Mouse (Mus musculus) skeletal muscle tissue, adult 2 months (tissue): ENCODE results near the gene Gm20388.
"Not testable (repeated sequence)": the region's sequence is repeated elsewhere in the genome, so short reads cannot be mapped to it uniquely, and the experiment has no call there.

Source experiments
- DNase-seq: peaks from one replicate; pipeline ENCODE4 v3.0.0-alpha.2; 2012; ENCODE audit warnings: low read depth, low spot score

Gene Gm20388

DNA sequence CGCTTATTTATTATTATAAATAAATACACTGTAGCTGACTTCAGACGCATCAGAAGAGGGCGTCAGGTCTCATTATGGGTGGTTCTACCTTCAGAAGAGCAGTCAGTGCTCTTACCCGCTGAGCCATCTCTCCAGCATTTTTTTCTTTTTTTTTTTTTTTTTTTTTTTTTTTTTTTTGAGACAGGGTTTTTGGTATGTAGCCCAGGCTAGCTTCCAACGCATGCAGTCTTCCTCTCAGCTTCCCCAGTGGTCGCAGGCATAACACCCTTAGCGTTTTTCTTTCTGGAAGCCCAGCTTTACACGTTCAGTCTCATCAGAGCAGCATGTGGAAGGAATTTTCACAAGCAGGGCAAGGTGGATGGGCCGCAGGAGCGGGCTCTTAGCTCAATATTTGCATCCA lies 3607.5 kb downstream of the Gm20388 start:
- DNase-seq: no peak

DNA sequence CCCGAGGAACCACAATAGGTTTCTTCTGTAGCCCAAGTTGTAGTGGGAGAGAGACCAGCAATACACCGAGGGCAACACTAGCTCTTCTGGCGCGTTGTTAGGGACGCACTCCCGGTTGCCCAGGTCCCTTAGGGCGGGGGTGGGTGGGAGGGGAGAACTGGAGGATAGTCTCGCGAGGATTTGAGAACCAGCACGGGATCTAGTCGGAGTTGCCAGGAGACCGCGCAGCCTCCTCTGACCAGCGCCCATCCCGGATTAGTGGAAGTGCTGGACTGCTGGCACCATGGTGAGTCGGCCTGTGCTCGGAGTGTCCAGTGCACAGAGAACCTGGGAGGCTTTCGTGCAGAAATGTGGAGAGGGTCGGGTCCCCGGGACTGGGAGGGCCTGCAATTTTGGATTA lies 3608.0 kb downstream of the Gm20388 start, which contains the start of gene Gas8:
Gene Gas8, plus strand, starts transcription at position 168 of the 400 bp plus-strand sequence.
- peak; percentile 93 for DNase-seq

DNA sequence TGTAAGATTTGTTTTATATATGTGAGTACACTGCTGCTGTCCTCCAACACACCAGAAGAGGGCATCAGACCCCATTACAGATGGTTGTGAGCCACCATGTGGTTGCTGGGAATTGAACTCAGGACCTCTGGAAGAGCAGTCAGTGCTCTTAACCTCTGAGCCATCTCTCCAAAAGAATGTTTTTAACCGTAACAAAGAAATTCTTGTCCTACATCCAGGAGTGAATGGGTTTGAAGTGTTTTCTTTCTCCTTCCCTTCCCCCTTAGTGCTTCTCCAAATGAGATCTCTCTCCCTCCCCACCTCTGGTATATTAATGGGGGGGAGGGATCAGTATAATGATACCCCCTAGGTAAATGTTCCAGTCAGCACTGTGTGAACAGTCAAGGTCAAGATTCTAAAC lies 3609.4 kb downstream of the Gm20388 start:
- not testable (repeated sequence) for DNase-seq

DNA sequence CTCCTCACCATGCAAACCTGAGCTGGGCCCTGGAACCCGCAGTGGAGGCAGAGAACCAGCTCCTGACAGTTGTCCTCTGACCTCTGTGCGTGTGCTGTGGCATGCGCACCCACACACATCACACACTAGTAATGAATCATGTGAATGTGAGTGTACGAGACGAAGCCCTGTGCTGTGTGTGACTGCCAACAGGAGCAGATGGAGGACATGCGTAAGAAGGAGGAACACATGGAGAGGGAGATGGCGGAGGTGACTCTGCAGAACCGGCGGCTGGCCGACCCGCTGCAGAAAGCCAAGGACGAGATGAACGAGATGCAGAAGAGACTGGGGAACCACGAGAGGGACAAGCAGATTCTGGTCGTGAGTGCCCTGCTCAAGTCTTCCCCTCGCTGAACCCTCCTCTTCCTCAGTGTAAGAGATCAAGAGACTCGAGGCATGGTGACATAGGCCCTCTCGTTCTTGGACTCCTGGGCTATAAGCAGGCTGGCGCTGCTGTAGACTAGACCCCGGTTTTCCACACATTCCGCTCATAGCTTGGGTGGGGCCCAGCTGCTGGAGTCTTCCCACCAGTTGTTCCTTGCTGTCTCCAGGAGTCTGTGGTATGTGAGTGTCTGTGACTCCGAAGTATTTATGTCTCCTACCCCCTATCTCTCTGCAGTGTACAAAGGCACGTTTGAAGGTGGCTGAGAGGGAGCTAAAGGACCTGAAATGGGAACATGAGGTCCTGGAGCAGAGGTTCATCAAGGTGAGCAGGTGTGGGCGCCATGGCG lies 3617.3 kb downstream of the Gm20388 start:
- DNase-seq: no peak

DNA sequence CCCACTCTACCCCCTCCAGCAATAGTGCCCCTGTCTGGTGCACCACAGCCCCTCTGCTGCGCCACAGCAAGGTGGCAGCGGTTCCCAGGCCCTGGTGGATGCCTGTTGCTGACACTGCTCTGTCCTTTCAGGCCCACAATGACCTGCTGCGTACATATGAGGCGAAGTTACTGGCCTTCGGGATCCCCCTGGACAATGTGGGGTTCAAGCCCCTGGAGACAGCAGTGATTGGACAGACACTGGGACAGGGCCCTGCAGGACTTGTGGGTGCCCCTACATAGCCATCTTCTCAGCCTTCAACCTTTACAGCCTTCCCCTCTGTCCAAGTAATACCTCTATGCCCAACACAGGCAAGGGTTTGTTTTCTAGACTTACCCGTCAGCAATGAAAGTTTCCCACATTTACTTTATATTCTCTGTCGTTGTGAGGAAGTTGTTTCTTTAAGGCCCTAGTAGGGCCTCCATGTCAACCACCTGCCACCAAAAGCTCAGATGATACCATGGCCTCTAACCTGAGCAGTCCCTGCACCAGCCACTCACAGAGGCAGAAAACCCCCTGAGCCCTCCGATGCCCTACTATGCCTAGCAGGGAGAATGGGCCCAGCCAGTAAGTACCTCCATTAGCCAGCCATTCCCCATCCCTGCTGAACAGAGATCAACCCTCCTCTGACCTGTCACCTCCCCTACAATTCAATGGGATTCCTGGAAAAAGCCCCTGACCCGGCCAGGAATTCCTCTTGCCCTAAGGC lies 3625.8 kb downstream of the Gm20388 start:
- no peak for DNase-seq

DNA sequence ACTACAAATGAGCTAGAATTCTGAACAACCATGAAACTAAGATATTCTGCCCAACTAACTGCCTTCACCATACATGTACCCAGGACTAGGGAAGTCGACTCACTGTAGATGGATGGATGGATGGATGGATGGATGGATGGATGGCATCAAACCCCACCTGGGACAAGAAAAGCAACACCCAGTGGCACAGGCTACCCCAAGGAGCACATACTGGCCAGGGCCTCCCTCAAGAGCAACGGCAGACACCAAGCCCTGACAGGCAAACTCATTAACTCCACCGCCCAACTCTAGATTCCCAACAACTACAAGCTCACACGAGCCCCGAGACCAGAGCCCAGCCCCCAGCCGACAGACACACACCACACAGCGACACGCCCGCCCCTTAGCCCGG lies 3626.3 kb downstream of the Gm20388 start:
- no peak for DNase-seq

DNA sequence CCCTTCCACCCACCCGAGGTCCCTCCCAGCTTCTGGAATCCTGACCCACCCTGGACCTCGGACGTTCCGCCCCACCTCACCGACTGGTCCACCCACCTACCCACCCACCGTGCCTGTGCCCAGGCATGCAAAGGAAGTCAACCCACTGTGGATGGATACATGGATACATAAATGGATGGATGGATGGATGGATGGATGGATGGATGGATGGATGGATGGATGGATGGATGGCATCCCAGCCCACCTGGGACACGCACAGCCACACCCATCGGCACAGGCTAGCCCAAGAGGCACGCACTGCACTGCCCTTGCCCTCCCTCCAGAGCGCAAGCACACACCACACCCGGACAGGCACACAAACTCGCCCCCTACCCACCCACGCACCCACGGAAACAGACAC lies 3627.0 kb downstream of the Gm20388 start:
- DNase-seq: not testable (repeated sequence)

DNA sequence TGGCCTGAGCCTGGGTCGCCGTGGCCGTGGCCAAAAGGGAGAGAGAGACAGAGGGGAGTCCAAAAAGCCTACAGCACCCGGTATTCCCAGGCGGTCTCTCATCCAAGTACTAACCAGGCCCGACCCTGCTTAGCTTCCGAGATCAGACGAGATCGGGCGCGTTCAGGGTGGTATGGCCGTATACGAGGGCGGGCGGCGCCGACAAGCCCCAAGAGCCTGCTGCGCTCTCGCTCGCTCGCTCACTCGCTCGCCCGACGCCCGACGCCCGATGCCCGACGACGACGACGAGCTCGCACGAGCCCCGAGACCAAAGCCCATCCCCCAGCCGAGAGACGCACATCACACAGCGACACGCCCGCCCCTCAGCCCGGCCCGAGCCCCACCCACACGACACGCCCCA lies 3653.6 kb downstream of the Gm20388 start:
- not testable (repeated sequence) for DNase-seq

DNA sequence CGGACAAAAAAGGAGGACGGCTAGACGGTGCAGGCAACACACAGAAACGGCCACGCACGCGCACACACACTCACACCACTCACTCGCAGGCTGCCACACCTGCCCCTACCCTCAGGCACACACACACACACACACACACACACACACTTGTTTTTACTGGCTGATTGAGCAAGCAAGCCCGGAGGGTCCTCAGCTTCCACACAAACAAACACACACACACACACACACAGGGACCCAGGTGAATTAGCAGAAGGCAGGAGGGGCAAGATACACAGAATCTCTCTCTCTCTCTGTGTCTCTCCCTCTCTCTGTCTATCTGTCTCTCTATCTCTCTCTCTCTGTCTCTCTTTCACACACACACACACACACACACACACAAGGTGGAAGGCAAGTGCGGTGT lies 3664.7 kb downstream of the Gm20388 start:
- DNase-seq: not testable (repeated sequence)

DNA sequence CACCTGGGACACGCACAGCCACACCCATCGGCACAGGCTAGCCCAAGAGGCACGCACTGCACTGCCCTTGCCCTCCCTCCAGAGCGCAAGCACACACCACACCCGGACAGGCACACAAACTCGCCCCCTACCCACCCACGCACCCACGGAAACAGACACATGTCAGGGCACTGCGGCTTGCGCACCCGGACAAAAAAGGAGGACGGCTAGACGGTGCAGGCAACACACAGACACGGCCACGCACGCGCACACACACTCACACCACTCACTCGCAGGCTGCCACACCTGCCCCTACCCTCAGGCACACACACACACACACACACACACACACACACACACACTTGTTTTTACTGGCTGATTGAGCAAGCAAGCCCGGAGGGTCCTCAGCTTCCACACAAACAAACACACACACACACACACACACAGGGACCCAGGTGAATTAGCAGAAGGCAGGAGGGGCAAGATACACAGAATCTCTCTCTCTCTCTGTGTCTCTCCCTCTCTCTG lies 3690.1 kb downstream of the Gm20388 start:
- DNase-seq: not testable (repeated sequence)

DNA sequence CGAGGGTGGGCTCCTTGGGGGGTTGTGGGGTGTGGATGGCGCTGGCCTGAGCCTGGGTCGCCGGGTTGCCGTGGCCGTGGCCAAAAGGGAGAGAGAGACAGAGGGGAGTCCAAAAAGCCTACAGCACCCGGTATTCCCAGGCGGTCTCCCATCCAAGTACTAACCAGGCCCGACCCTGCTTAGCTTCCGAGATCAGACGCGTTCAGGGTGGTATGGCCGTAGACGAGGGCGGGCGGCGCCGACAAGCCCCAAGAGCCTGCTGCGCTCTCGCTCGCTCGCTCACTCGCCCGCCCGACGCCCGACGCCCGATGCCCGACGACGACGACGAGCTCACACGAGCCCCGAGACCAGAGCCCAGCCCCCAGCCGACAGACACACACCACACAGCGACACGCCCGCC lies 3690.8 kb downstream of the Gm20388 start:
- DNase-seq: not testable (repeated sequence)

DNA sequence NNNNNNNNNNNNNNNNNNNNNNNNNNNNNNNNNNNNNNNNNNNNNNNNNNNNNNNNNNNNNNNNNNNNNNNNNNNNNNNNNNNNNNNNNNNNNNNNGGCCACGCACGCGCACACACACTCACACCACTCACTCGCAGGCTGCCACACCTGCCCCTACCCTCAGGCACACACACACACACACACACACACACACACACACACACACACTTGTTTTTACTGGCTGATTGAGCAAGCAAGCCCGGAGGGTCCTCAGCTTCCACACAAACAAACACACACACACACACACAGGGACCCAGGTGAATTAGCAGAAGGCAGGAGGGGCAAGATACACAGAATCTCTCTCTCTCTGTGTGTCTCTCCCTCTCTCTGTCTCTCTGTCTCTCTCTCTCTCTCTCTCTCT lies 3702.0 kb downstream of the Gm20388 start:
- not testable (repeated sequence) for DNase-seq

DNA sequence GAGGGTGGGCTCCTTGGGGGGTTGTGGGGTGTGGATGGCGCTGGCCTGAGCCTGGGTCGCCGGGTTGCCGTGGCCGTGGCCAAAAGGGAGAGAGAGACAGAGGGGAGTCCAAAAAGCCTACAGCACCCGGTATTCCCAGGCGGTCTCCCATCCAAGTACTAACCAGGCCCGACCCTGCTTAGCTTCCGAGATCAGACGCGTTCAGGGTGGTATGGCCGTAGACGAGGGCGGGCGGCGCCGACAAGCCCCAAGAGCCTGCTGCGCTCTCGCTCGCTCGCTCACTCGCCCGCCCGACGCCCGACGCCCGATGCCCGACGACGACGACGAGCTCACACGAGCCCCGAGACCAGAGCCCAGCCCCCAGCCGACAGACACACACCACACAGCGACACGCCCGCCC lies 3712.9 kb downstream of the Gm20388 start:
- not testable (repeated sequence) for DNase-seq

DNA sequence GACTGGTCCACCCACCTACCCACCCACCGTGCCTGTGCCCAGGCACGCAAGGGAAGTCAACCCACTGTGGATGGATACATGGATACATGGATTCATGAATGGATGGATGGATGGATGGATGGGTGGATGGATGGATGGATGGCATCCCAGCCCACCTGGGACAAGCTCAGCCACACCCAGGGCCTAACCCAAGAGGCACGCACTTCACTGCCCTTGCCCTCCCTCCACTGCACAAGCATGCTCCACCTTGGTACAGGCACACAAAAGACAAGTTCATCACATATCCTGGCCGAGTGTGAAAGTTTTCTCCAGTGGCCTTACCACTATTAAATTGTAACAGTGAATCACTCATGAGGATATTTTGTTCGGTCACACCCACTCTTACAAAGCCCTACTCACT lies 3713.6 kb downstream of the Gm20388 start:
- DNase-seq: no peak

DNA sequence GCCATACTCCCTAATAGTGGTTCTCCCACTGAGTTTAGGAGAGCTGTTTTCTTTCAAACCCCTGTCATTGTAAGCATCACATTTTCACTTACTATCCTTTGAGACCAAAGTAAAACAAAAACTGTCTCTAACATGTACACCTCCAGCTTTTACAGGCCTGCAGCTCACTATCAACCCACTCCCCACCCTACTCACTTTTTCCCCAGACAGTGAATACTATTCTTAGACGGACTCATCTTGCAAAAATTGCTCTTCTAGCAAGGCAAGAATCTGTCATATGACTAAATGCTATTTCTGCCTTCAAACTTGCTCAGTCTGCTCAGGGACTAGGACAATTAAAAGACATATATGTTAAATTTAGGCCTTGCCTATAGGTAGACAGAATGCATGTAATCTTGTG lies 3714.1 kb downstream of the Gm20388 start:
- DNase-seq: no peak

DNA sequence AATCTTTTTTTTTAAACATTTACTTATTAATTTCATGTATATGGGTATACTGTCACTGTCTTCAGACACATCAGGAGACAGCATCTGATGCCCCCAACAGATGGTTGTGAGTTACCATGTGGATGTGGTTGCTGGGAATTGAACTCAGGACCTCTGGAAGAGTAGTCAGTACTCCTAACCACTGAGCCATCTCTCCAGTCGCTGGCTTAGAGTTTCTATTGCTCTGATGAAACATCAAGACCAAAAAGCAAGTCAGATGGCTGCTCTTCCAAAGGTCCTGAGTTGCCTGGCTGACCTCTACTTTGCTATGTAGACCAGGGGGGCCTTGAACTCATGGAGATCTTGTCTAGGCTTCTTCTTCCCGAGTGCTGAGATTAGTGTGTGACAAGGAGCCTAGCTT lies 3715.1 kb downstream of the Gm20388 start:
- DNase-seq: no peak

DNA sequence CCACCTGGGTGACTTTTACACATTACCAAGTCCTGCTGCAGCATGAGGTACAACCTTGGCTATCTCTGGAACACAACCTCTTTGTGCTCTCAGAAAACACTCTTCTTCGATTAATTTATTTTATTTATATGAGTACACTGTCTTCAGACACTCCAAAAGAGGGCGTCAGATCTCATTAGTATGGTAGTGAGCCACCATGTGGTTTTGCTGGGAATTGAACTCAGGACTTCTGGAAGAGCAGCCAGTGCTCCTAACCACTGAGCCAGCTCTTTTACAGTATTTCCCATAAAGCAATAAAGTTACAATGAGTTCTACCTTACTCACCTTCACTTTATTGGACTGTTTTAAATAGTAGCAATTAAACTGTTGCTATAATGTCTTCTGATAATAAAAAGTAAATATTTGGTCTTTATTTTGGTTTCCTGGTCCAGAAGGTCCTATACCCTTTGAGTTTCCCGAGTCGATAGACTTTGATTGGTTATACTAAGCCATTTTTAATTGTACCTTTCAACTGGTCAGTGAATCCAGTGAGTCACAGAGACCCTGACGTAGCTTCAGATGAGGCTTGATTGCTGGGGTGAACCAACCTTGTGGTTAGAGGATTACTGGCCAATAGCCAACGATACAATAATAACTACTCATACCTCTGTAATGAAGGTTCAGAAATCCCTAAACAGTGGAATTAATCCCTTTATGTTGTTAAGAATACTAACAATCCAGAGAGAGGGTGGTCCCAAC lies 3716.9 kb downstream of the Gm20388 start:
- no peak for DNase-seq

DNA sequence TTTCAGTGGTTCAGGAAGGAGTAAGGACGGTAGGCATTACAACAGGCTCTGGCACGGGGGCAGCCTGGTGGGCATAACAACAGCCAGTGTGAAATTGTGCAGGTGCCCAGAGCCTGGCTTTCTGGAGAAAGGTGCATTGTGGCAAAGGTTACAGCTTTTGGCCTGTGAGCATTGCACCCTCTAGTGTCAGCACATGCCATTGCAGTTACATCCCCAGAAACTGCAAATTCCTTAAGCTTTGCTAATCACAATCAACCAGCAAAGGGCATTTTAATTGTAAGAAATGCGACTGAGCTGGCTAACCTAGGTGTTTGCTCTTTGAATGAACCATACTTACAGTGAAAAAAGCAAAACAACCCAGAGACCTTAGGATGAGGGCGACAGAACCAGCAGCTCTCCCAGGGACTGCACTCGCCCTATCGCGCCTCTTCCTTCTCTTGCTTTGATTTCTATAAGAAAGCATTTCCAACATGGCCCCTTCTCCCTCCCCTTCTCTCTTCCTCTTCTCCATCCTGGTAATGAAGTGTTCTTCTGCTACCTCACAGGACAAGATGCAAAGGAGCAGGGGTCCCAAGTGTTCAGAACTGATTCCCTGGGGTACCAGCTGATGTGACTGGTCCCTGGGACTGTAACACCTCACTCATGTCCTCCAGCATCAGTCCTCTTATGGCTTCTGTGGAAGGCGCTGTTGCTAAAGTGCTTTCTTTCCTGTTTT lies 3717.8 kb downstream of the Gm20388 start:
- DNase-seq: no peak

DNA sequence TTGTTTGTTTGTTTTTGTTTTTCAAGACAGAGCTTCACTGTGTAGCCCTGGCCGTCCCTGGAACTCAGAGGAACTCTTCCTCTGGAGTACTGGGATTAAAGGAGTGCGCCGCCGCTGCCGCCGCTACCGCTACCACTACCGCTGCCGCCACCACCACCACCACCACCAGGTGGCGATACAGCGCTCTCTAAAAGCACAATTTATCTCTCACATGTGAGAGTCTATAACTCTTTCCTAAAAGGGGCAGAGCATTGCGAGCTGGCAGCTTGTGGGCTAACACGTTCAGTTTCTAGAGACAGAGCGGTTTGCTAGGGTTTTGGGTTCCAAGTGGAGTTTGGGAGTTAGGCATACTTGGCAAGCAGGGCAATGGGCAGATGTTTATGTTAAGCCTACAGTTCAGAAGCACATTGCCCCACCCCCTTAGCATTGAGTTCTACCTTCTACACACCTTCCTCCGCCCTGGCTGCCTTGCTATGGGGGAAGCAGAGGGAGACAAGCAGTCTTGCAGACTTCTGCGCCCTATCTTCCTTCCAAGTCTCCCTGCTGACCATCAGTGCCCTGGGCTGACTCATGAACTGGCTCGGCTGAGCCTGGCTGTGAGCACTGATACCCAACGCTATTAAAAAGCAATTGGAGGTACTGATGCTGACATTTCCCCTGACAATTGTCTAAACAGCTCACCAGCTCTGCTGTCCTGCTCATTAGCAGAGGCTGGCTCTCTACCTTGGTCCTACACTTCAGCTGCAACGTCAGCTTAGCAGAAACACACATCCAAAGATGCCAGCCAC lies 3718.5 kb downstream of the Gm20388 start:
- DNase-seq: peak; percentile 27

DNA sequence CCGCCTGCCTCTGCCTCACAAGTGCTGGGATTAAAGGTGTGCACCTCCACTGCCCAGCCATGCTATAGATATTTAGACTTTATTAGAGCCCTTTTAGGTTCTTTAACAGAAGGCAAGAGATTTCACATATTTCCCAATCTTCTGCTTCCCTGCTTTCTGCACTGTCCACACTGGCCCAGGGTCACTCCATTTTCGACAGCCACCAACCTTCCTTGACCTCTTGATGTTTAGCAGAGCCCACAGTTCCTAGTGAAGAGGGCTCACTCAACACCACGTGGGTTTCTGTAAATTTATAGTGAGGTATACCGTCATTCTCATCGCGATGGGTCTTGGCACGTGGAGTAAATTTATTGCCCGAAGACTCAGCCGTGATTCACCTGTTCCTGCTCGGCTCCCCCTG lies 3719.4 kb downstream of the Gm20388 start:
- DNase-seq: no peak

DNA sequence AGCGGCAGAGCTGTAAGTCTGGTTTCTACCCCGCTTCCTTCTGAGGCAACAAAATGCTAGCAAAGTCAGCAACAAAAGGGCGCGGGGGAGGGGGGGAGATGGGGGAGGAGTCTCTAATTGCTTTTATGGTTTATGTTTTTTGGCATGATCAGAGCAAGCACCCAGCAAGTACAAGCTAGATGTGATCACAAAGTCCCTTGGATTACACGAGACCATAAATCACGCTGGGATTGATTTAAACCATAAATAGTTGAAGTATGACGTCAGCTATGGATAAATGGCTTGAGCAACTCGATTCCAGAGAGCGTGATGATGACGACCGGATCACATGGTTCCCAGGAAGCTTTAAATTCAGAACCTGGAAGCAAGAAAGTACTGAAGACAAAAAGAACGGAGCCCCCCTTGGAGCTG lies 3720.2 kb downstream of the Gm20388 start:
- DNase-seq: no peak
